ENCODE assay signal across 8 mouse cellular contexts in the genomic region with DNA sequence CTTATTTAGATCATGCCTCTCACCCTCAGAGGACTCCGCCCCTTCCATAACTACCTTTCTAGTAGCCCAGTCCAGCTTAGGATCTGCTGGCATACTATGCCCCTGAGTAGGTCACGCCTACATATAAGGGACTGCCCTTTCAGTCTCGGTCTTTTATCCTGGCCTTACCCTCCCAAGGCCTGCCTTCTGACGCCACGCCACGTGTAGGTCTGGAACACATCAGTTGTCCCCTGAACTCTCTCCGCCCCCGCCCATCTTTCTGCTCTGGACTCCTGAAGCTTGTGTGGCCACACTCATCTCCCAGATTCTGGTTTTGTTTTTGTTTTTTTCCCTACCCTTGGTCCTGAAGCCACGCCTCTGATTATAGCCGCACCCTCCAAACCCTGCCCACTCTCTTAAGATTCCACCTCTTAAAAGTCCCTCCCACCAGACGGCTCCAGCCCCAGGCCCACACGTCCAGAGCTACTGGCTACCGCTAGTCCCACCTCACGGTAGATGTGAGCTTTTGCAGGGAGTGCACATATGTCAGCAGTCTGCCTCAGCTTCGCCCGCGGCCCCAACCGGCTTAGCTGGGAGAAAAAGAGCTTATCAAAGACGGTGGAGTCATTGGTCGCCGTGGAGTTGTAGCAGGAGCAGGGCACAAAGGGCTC. TPM values are rescaled to one million over a fixed set of nuclear protein-coding genes. Genes with fewer than 3 reads are reported as not detected.
DNase-seq lines count a peak whose midpoint lies in the region; ATAC-seq and TF ChIP-seq lines count a peak whose summit lies in the region.

No protein-coding gene starts in this region.

- no peak overlapping the region for H3K9ac ChIP-seq in heart, postnatal 0 days (replicated peaks; ENCODE audit: low read depth, low read length)

- 3% methylated on average over 21 of the region's 21 CpGs for WGBS in embryonic facial prominence, embryonic 10.5 days
- 7% methylated on average over 21 of the region's 21 CpGs for WGBS in heart, postnatal 0 days
- 4% methylated on average over 21 of the region's 21 CpGs for WGBS in midbrain, embryonic 10.5 days

- peak overlapping the region; percentile 52 for H3K4me2 ChIP-seq in heart, postnatal 0 days (ENCODE audit: low read depth, low read length)

- no peaks in the 10 kb centered on the region for H3K9me3 ChIP-seq in embryonic facial prominence, embryonic 10.5 days
- H3K9me3 ChIP-seq in heart, postnatal 0 days (replicated peaks; ENCODE audit: control insufficient read depth, low read length): no peaks in the 10 kb centered on the region
- no peaks in the 10 kb centered on the region for H3K9me3 ChIP-seq in midbrain, embryonic 10.5 days (replicated peaks)

- peak; percentile 26 for DNase-seq in gastrocnemius, postnatal 10 days
- no peak for DNase-seq in gastrocnemius, postnatal 4 days (ENCODE audit: low spot score in 2 of 2)
- peak; percentile 83 for DNase-seq in embryonic facial prominence, embryonic 10.5 days (ENCODE audit: low spot score)
- peak; percentile 63 for DNase-seq in heart, postnatal 0 days (ENCODE audit: low spot score)
- peak; percentile 62 to 75 for DNase-seq in kidney, postnatal 4 days
- DNase-seq in midbrain, embryonic 10.5 days (ENCODE audit: low spot score): peak; percentile 72
- DNase-seq in left cerebral cortex, adult 9 months (ENCODE audit: low spot score in 2 of 2): no peak

- H3K4me1 ChIP-seq in embryonic facial prominence, embryonic 10.5 days: peaks cover 56% of the 10 kb centered on the region
- peaks cover 21% of the 10 kb centered on the region for H3K4me1 ChIP-seq in heart, postnatal 0 days (ENCODE audit: control insufficient read depth, insufficient read depth)
- H3K4me1 ChIP-seq in midbrain, embryonic 10.5 days: peaks cover 51% of the 10 kb centered on the region

- TF ChIP-seq EP300 in heart, postnatal 0 days (IDR thresholded peaks at IDR 0.05; ENCODE audit: low read depth): no peak

- peaks cover 55% of the 10 kb centered on the region for H3K27me3 ChIP-seq in embryonic facial prominence, embryonic 10.5 days (replicated peaks; ENCODE audit: low read depth, poor library complexity, severe bottlenecking)
- H3K27me3 ChIP-seq in heart, postnatal 0 days (ENCODE audit: control insufficient read depth, insufficient read depth, low read length): no peaks in the 10 kb centered on the region
- H3K27me3 ChIP-seq in midbrain, embryonic 10.5 days (ENCODE audit: low read depth, poor library complexity, severe bottlenecking): peaks cover 71% of the 10 kb centered on the region

- H3K27ac ChIP-seq in embryonic facial prominence, embryonic 10.5 days (replicated peaks): peak overlapping the region; percentile 42
- no peak overlapping the region for H3K27ac ChIP-seq in heart, postnatal 0 days (ENCODE audit: low read depth)
- H3K27ac ChIP-seq in midbrain, embryonic 10.5 days (replicated peaks): peak overlapping the region; percentile 71

- ATAC-seq in heart, postnatal 0 days (ENCODE audit: insufficient read depth, low read depth): peak; percentile 66
- ATAC-seq in megakaryocyte, adult 5-6 weeks (ENCODE audit: poor library complexity, severe bottlenecking): no peak

- TF ChIP-seq CTCF in heart, postnatal 0 days (IDR thresholded peaks at IDR 0.05; ENCODE audit: low read depth): no peak

- peak overlapping the region; percentile 47 for H3K4me3 ChIP-seq in embryonic facial prominence, embryonic 10.5 days
- H3K4me3 ChIP-seq in heart, postnatal 0 days (ENCODE audit: low read depth, low read length): peak overlapping the region; percentile 12
- peak overlapping the region; percentile 44 for H3K4me3 ChIP-seq in midbrain, embryonic 10.5 days

- H3K36me3 ChIP-seq in embryonic facial prominence, embryonic 10.5 days (replicated peaks): peaks cover 42% of the 10 kb centered on the region
- peaks cover 25% of the 10 kb centered on the region for H3K36me3 ChIP-seq in heart, postnatal 0 days (replicated peaks; ENCODE audit: control insufficient read depth, insufficient read depth, low read length)
- H3K36me3 ChIP-seq in midbrain, embryonic 10.5 days: peaks cover 41% of the 10 kb centered on the region

RNA-seq across cellular contexts. Expression of gene Cd37, which starts 3.9 kb away (rescaled TPM):
- 1 to 10 TPM; 1.8 to 3.4 TPM for total RNA-seq in gastrocnemius, postnatal 10 days (2021)
- total RNA-seq in gastrocnemius, postnatal 4 days (2021): 1 to 10 TPM; 3.7 to 4.8 TPM
- 0.50 and 0.88 TPM in 2 replicates for polyA plus RNA-seq in embryonic facial prominence, embryonic 10.5 days (2016; fragmentation: Nextera tagmentation; extraction: Ambion mirVana)
- 0.97 TPM in 1 of 2 replicates, not detected in the other for total RNA-seq in heart, postnatal 0 days (2014; rRNA removed; ENCODE audit: low replicate concordance)
- polyA plus RNA-seq in heart, postnatal 0 days (2015; fragmentation: Nextera tagmentation; extraction: Ambion mirVana): 1.9 and 2.3 TPM in 2 replicates
- polyA plus RNA-seq in midbrain, embryonic 10.5 days (2016; fragmentation: Nextera tagmentation; extraction: Ambion mirVana): 0.43 and 0.65 TPM in 2 replicates
- 105 and 111 TPM in 2 replicates for total RNA-seq in megakaryocyte, adult 5-6 weeks (2015)
- total RNA-seq in megakaryocyte, adult 5-6 weeks (2017): 67.9 and 74.9 TPM in 2 replicates

RNA-seq across cellular contexts. Expression of gene Slc6a16, which starts 5.8 kb away (rescaled TPM):
- not detected for total RNA-seq in gastrocnemius, postnatal 10 days (2021)
- total RNA-seq in gastrocnemius, postnatal 4 days (2021): not detected
- 0.28 and 0.32 TPM in 2 replicates for polyA plus RNA-seq in embryonic facial prominence, embryonic 10.5 days (2016; fragmentation: Nextera tagmentation; extraction: Ambion mirVana)
- total RNA-seq in heart, postnatal 0 days (2014; rRNA removed; ENCODE audit: low replicate concordance): not detected in 2 replicates
- 0.10 TPM in 1 of 2 replicates, not detected in the other for polyA plus RNA-seq in heart, postnatal 0 days (2015; fragmentation: Nextera tagmentation; extraction: Ambion mirVana)
- 0.07 TPM in 1 of 2 replicates, not detected in the other for polyA plus RNA-seq in midbrain, embryonic 10.5 days (2016; fragmentation: Nextera tagmentation; extraction: Ambion mirVana)
- not detected in 2 replicates for total RNA-seq in megakaryocyte, adult 5-6 weeks (2015)
- not detected in 2 replicates for total RNA-seq in megakaryocyte, adult 5-6 weeks (2017)

RNA-seq across cellular contexts. Expression of gene Tead2, which starts 19.5 kb away (rescaled TPM):
- total RNA-seq in gastrocnemius, postnatal 10 days (2021): 10 to 100 TPM; 15.6 to 25.9 TPM
- total RNA-seq in gastrocnemius, postnatal 4 days (2021): 10 to 100 TPM; 40.0 to 51.4 TPM
- polyA plus RNA-seq in embryonic facial prominence, embryonic 10.5 days (2016; fragmentation: Nextera tagmentation; extraction: Ambion mirVana): 394 and 421 TPM in 2 replicates
- 50.6 and 72.2 TPM in 2 replicates for total RNA-seq in heart, postnatal 0 days (2014; rRNA removed; ENCODE audit: low replicate concordance)
- 41.1 and 42.8 TPM in 2 replicates for polyA plus RNA-seq in heart, postnatal 0 days (2015; fragmentation: Nextera tagmentation; extraction: Ambion mirVana)
- polyA plus RNA-seq in midbrain, embryonic 10.5 days (2016; fragmentation: Nextera tagmentation; extraction: Ambion mirVana): 365 and 367 TPM in 2 replicates
- total RNA-seq in megakaryocyte, adult 5-6 weeks (2015): 0.07 TPM in 1 of 2 replicates, not detected in the other
- total RNA-seq in megakaryocyte, adult 5-6 weeks (2017): not detected in 2 replicates

RNA-seq across cellular contexts. Expression of gene Dkkl1, which starts 23.1 kb away (rescaled TPM):
- total RNA-seq in gastrocnemius, postnatal 10 days (2021): not detected
- total RNA-seq in gastrocnemius, postnatal 4 days (2021): not detected
- 1.2 and 2.0 TPM in 2 replicates for polyA plus RNA-seq in embryonic facial prominence, embryonic 10.5 days (2016; fragmentation: Nextera tagmentation; extraction: Ambion mirVana)
- not detected in 2 replicates for total RNA-seq in heart, postnatal 0 days (2014; rRNA removed; ENCODE audit: low replicate concordance)
- 0.27 TPM in 1 of 2 replicates, not detected in the other for polyA plus RNA-seq in heart, postnatal 0 days (2015; fragmentation: Nextera tagmentation; extraction: Ambion mirVana)
- polyA plus RNA-seq in midbrain, embryonic 10.5 days (2016; fragmentation: Nextera tagmentation; extraction: Ambion mirVana): 0.72 and 1.4 TPM in 2 replicates
- 1.0 and 1.6 TPM in 2 replicates for total RNA-seq in megakaryocyte, adult 5-6 weeks (2015)
- 1.1 and 5.0 TPM in 2 replicates for total RNA-seq in megakaryocyte, adult 5-6 weeks (2017)

RNA-seq across cellular contexts. Expression of gene Ccdc155, which starts 30.4 kb away (rescaled TPM):
- 1 to 10 TPM; 2.5 to 2.8 TPM for total RNA-seq in gastrocnemius, postnatal 10 days (2021)
- 1 to 10 TPM; 3.2 to 4.9 TPM for total RNA-seq in gastrocnemius, postnatal 4 days (2021)
- 0.62 and 0.67 TPM in 2 replicates for polyA plus RNA-seq in embryonic facial prominence, embryonic 10.5 days (2016; fragmentation: Nextera tagmentation; extraction: Ambion mirVana)
- total RNA-seq in heart, postnatal 0 days (2014; rRNA removed; ENCODE audit: low replicate concordance): not detected in 2 replicates
- polyA plus RNA-seq in heart, postnatal 0 days (2015; fragmentation: Nextera tagmentation; extraction: Ambion mirVana): 0.14 and 0.25 TPM in 2 replicates
- 0.73 and 0.88 TPM in 2 replicates for polyA plus RNA-seq in midbrain, embryonic 10.5 days (2016; fragmentation: Nextera tagmentation; extraction: Ambion mirVana)
- total RNA-seq in megakaryocyte, adult 5-6 weeks (2015): not detected in 2 replicates
- not detected in 2 replicates for total RNA-seq in megakaryocyte, adult 5-6 weeks (2017)

Comparison
In these comparisons a context has a peak if more than half of its experiments do, and no peak if none do; other contexts are left out.
1. DNase-seq: peak in gastrocnemius, postnatal 10 days (single experiment), embryonic facial prominence, embryonic 10.5 days (single experiment), heart, postnatal 0 days (single experiment), kidney, postnatal 4 days (2 of 2) and midbrain, embryonic 10.5 days (single experiment); none in gastrocnemius, postnatal 4 days (0 of 2) and left cerebral cortex, adult 9 months (0 of 2).
2. RNA of gene Cd37, which starts 3.9 kb away (total RNA-seq): 67.9 to 111 TPM in megakaryocyte, adult 5-6 weeks; 3.7 to 4.8 TPM in gastrocnemius, postnatal 4 days, 1.8 to 3.4 TPM in gastrocnemius, postnatal 10 days and 0.97 TPM in heart, postnatal 0 days; every median in the first group is over 10 times any median in the second.
3. RNA of gene Tead2, which starts 19.5 kb away (total RNA-seq): 40.0 to 51.4 TPM in gastrocnemius, postnatal 4 days, 50.6 to 72.2 TPM in heart, postnatal 0 days and 15.6 to 25.9 TPM in gastrocnemius, postnatal 10 days; 0.07 TPM in megakaryocyte, adult 5-6 weeks; every median in the first group is over 10 times any median in the second.
4. Peak in every context shown above with its lines, with median percentiles within 50 percentile points of each other: H3K4me3 ChIP-seq.